Mouse (Mus musculus) heart, embryonic 12.5 days (tissue): Measurements from ENCODE around the gene Slit1. TPM values are rescaled to one million over a fixed set of nuclear protein-coding genes. Genes with fewer than 3 reads are reported as not detected.

ENCODE experiments used
- ATAC-seq: fragments of 200-750 bp; cut with Nextera tagmentation; 2 replicates; pipeline ENCODE4 v1.8.0; 2017; ENCODE audit warnings: moderate TSS enrichment, moderate library complexity; ENCODE audit not compliant: insufficient number of reproducible peaks, low FRiP score
- H3K27ac ChIP-seq: fragments of 300-500 bp; sonication (generic); 2 replicates; pipeline ENCODE4 v1.5.1; 2016; ENCODE audit warnings: mild to moderate bottlenecking, moderate library complexity; ENCODE audit not compliant: poor library complexity, severe bottlenecking
- H3K27me3 ChIP-seq: fragments of 300-500 bp; sonication (generic); replicated peaks from 2 replicates; pipeline ENCODE4 v1.6.1; 2016; ENCODE audit warnings: mild to moderate bottlenecking, moderate library complexity
- H3K36me3 ChIP-seq: fragments of 300-500 bp; sonication (generic); 2 replicates; pipeline ENCODE4 v1.6.1; 2016; ENCODE audit warnings: mild to moderate bottlenecking, moderate library complexity
- H3K4me1 ChIP-seq: fragments of 300-500 bp; sonication (generic); replicated peaks from 2 replicates; pipeline ENCODE4 v1.6.1; 2016; ENCODE audit warnings: mild to moderate bottlenecking
- H3K4me2 ChIP-seq: fragments of 300-500 bp; sonication (generic); 2 replicates; pipeline ENCODE4 v1.6.1; 2016; ENCODE audit warnings: mild to moderate bottlenecking, moderate library complexity
- H3K4me3 ChIP-seq: fragments of 300-500 bp; sonication (generic); 2 replicates; pipeline ENCODE4 v1.5.1; 2016; ENCODE audit warnings: mild to moderate bottlenecking
- H3K9ac ChIP-seq: fragments of 300-500 bp; sonication (generic); 2 replicates; pipeline ENCODE4 v1.6.1; 2016; ENCODE audit warnings: mild to moderate bottlenecking, moderate library complexity
- H3K9me3 ChIP-seq: fragments of 300-500 bp; sonication (generic); replicated peaks from 2 replicates; pipeline ENCODE4 v1.6.1; 2016; ENCODE audit warnings: mild to moderate bottlenecking, moderate library complexity
- WGBS: fragments of 180-500 bp; shearing (Covaris S2); methylation state at CpG from one replicate; pipeline ENCODE4 v1.1.7; 2016; 5-methylcytosine and 5-hydroxymethylcytosine counted together
- polyA plus RNA-seq: library from polyadenylated mRNA; unstranded; fragments of >200 nt; fragmentation: Nextera tagmentation; extraction: Ambion mirVana; gene quantifications from 2 replicates; pipeline ENCODE4 v1.2.1, GENCODE M21; 2016

The Slit1 gene
- polyA plus RNA-seq, 1 experiment from 2014 or later, result 0.13 TPM

DNA sequence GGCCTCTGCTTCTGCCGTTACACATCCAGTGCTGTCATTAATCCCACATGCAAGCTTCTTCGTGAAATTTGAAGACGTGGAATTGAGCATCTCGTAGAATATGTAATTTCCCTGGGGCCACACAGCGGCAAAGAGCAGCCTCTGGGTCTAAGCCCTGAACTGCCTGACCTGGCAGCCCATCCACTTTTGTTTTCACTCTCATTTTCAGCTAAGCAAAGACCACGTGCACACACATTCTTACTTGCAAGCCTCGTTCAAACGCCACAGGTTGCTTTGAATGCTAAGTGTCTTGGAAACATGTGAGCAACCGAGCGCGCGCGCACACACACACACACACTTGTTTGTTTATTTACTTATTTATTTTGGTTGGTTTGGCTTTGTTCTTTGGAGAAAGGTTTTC is 126.4 kb downstream of the Slit1 start:
- H3K9me3 ChIP-seq, result no peaks in the 10 kb centered on the region
- H3K36me3 ChIP-seq, result no peaks in the 10 kb centered on the region
- H3K4me3 ChIP-seq, result no peak overlapping the region
- no peak overlapping the region for H3K4me2 ChIP-seq
- H3K4me1 ChIP-seq, result peaks cover 34% of the 10 kb centered on the region
- H3K9ac ChIP-seq, result no peak overlapping the region
- H3K27ac ChIP-seq, result no peak overlapping the region
- 84% methylated on average over 13 of the region's 13 CpGs for WGBS
- peaks cover 21% of the 10 kb centered on the region for H3K27me3 ChIP-seq
- no peak for ATAC-seq

- 88% methylated on average over 6 of the region's 6 CpGs for WGBS
- peaks cover 34% of the 10 kb centered on the region for H3K4me1 ChIP-seq
- H3K9me3 ChIP-seq, result no peaks in the 10 kb centered on the region
- no peak overlapping the region for H3K27ac ChIP-seq
- no peaks in the 10 kb centered on the region for H3K36me3 ChIP-seq
- no peak overlapping the region for H3K9ac ChIP-seq
- no peak overlapping the region for H3K4me2 ChIP-seq
- H3K27me3 ChIP-seq, result peaks cover 21% of the 10 kb centered on the region
- ATAC-seq, result no peak
- no peak overlapping the region for H3K4me3 ChIP-seq
Measured at GRCm38 (mm10) chr19:41616274-41616673, 127.2 kb downstream of the Slit1 start.

DNA sequence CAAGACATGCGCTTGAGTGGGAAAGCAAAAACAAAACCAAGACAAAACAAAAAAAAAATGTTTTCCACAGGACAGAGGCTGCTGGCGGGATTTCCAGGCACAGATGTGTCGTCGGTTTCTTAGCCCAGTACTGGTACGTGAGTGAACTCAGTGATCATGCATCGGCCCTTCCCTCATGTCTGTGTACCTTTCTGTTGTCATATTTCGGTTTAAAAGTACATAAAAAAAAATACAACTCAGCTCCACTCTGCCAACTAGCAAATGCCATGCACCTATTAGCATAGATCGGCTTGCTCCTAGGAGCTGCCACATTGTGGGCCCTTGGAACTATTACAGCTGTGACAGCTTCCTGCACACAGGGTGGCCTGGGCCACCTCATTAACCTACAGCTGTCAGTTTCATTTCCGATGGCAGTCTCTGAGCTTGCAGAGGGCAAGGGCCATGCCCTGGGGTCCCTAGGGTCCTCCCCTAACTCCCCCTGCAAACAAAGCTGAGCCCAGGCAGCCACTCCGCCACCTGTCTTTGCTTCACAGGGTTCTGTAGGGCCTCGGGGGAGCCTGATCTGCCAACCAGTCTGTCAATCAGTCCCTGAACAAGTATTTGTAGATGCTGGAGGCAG is 127.8 kb downstream of the Slit1 start:
- Histone ChIP-seq H3K27ac (no peak overlapping the region), H3K4me2 (no peak overlapping the region), H3K4me1 (peaks cover 30% of the 10 kb centered on the region), H3K4me3 (no peak overlapping the region), H3K9me3 (0 out of 2 replicates have a peak, but pooled peaks cover under 1% of the 10 kb centered on the region), H3K9ac (no peak overlapping the region), H3K27me3 (peaks cover 21% of the 10 kb centered on the region), H3K36me3 (no peaks in the 10 kb centered on the region)
- ATAC-seq, result no peak
- WGBS, result 73% methylated on average over 11 of the region's 11 CpGs

DNA sequence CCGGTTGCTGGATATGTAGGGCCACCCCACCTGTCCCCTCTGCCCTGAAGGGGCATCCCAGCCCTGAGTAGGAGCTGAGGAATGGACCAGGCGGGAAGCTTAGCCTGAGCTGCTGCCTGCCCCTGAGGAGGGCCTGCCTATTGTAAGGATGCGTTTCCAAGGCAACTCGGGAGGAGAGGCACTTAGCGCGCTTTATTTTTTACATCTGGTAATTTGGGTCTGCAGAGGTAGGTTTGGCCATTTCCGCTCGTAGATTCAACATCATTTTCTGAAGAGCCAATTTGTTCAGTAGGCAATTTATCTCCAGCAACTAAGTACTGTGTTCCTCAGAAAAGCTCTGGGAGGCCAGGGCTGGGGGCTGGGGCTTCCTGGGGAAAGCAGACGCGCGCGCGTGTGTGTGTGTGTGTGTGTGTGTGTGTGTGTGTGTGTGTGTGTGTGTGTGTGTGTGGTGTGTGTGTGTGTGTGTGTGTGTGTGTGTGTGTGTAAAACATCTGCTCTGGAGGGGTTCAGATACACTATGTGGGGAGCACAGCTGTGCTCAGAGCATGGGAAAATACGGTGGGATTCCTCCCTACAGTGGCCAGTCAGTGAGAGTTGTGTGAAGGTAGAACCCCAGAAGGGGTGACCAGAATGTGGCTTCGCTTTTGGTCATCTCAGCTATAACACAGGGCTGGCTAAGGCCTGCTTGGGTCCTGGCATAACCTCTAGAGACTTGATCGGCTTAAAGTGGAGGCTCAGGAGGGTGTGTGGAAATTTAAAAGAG is 130.0 kb downstream of the Slit1 start:
- 59% methylated on average over 16 of the region's 16 CpGs for WGBS
- no peak overlapping the region for H3K4me2 ChIP-seq
- no peak for ATAC-seq

GRCm38 (mm10) chr19:41611683-41612082 is 131.8 kb downstream of the Slit1 start:
- Histone ChIP-seq H3K9ac (no peak overlapping the region), H3K27me3 (peaks cover 19% of the 10 kb centered on the region), H3K4me1 (peaks cover 6% of the 10 kb centered on the region; the same call in 1 of the 2 replicates), H3K9me3 (peaks cover 4% of the 10 kb centered on the region; the same call in 1 of the 2 replicates), H3K27ac (no peak overlapping the region), H3K4me2 (no peak overlapping the region), H3K36me3 (no peaks in the 10 kb centered on the region), H3K4me3 (no peak overlapping the region)
- WGBS, result 75% methylated on average over 6 of the region's 6 CpGs
- ATAC-seq, result no peak

More for the DNA sequence above, 130.0 kb downstream of the Slit1 start:
- Histone ChIP-seq H3K27ac (no peak overlapping the region), H3K27me3 (peaks cover 21% of the 10 kb centered on the region), H3K4me3 (no peak overlapping the region), H3K9ac (no peak overlapping the region), H3K36me3 (no peaks in the 10 kb centered on the region), H3K4me1 (peaks cover 15% of the 10 kb centered on the region), H3K9me3 (peaks cover 4% of the 10 kb centered on the region; the same call in 1 of the 2 replicates)

GRCm38 (mm10) chr19:41606208-41606987 is 137.1 kb downstream of the Slit1 start:
- H3K27ac ChIP-seq, result no peak overlapping the region
- ATAC-seq, result no peak
- no peak overlapping the region for H3K4me3 ChIP-seq
- no peak overlapping the region for H3K4me2 ChIP-seq
- H3K9me3 ChIP-seq, result peaks cover 4% of the 10 kb centered on the region; the same call in 1 of the 2 replicates
- 0 out of 2 replicates have a peak, but pooled peaks cover 3% of the 10 kb centered on the region for H3K27me3 ChIP-seq
- H3K9ac ChIP-seq, result no peak overlapping the region
- no peaks in the 10 kb centered on the region for H3K36me3 ChIP-seq
- no peaks in the 10 kb centered on the region for H3K4me1 ChIP-seq
- WGBS, result 79% methylated on average over 10 of the region's 10 CpGs

DNA sequence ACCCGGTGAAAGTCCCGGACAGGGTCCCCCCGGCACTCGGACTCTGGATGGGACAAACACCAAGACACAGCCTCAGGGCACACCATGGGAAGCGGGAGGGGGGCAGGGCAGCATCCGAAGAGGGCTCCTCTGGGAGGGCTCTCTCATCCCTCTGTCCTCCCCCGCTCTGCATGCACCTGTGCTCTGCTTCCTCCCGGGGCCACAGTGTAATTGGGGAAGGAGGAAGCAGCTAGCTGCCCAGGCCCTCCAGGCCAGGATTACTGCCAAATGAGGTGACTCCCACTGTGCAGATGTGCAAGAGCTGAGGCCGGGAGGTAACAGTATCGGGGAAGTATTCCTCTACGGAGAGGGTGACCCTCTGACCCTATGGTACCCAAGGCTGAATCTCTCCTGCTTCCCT is 142.8 kb downstream of the Slit1 start:
- H3K27ac ChIP-seq, result no peak overlapping the region
- 57% methylated on average over 11 of the region's 11 CpGs for WGBS
- H3K4me2 ChIP-seq, result no peak overlapping the region
- no peak for ATAC-seq
- H3K36me3 ChIP-seq, result no peaks in the 10 kb centered on the region
- no peaks in the 10 kb centered on the region for H3K9me3 ChIP-seq
- H3K4me3 ChIP-seq, result no peak overlapping the region
- H3K9ac ChIP-seq, result no peak overlapping the region
- H3K4me1 ChIP-seq, result peaks cover 12% of the 10 kb centered on the region
- 0 out of 2 replicates have a peak, but pooled peaks cover 5% of the 10 kb centered on the region for H3K27me3 ChIP-seq

GRCm38 (mm10) chr19:41597170-41597894 is 146.1 kb downstream of the Slit1 start:
- Histone ChIP-seq H3K27ac (peak overlapping the region; percentile 10; the same call in 1 of the 2 replicates), H3K27me3 (0 out of 2 replicates have a peak, but pooled peaks cover 3% of the 10 kb centered on the region), H3K4me3 (no peak overlapping the region), H3K36me3 (no peaks in the 10 kb centered on the region), H3K4me1 (peaks cover 21% of the 10 kb centered on the region), H3K9me3 (no peaks in the 10 kb centered on the region), H3K9ac (no peak overlapping the region), H3K4me2 (no peak overlapping the region)
- WGBS, result 77% methylated on average over 6 of the region's 6 CpGs
- ATAC-seq, result no peak

- Histone ChIP-seq H3K4me1 (peaks cover 20% of the 10 kb centered on the region), H3K27ac (no peak overlapping the region), H3K9ac (no peak overlapping the region), H3K4me3 (no peak overlapping the region), H3K4me2 (no peak overlapping the region), H3K36me3 (peaks cover 5% of the 10 kb centered on the region), H3K27me3 (no peaks in the 10 kb centered on the region), H3K9me3 (no peaks in the 10 kb centered on the region)
- WGBS, result 47% methylated on average over 12 of the region's 12 CpGs
- no peak for ATAC-seq
Measured at GRCm38 (mm10) chr19:41591808-41592207, 151.7 kb downstream of the Slit1 start.

DNA sequence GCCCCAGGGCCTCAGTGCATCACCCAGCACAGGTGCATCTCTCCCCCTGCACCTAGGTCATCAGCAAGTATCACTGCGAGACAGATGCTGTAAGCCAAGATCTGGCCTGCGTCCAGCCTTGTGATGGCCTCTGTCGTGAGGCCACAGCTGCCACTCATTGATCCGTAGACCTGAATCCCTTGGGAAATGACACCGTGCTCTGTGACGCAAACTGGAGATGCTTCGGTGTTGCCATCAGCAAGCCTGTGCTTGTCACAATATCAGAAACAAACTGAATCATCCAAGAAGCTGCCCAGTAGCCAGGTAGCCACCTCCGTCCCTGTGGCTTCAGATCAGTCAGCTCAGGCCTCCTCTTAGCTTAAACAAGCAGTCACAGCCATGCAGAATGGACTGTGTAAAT is 153.8 kb downstream of the Slit1 start:
- Histone ChIP-seq H3K9ac (no peak overlapping the region), H3K27ac (no peak overlapping the region)
- WGBS, result 88% methylated on average over 8 of the region's 8 CpGs

More for the DNA sequence above, 153.8 kb downstream of the Slit1 start:
- Histone ChIP-seq H3K4me3 (no peak overlapping the region), H3K4me1 (peaks cover 6% of the 10 kb centered on the region; the same call in 1 of the 2 replicates), H3K4me2 (no peak overlapping the region), H3K9me3 (no peaks in the 10 kb centered on the region), H3K36me3 (peaks cover 18% of the 10 kb centered on the region), H3K27me3 (no peaks in the 10 kb centered on the region)
- no peak for ATAC-seq
